Mouse (Mus musculus): ENCODE data around the gene Zfp367.

- TF ChIP-seq CTCF (conservative IDR thresholded peaks at IDR 0.05; ENCODE audit: low read length) (no peak), NANOG (IDR thresholded peaks at IDR 0.05; ENCODE audit: borderline replicate concordance, low read length) (no peak)
Measured at GRCm38 (mm10) chr13:64152241-64152669, 747 bp downstream of the Zfp367 start.

All from E14TG2a.4 (cell line).